ENCODE assay signal across 9 mouse cellular contexts in the genomic region with DNA sequence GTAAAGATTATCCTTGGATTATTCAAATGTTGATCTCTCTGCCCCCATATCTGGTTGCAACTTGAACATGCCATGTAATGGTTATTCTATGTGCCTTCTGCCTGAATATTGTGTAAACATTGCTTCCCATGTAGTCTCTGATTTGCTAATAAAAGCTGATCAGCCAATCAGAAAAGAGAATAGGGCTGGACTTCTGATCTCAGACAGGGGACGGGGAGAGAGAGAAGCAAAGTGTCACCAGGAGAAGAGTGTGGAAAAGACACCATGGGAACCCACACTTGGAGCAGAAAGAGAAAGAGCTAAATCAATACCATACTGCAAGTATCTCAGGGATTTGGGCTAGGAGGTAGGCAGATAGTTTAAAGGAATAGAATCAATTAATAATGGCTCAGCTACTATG. TPM values are rescaled to one million over a fixed set of nuclear protein-coding genes. Genes with fewer than 3 reads are reported as not detected.
DNase-seq lines count a peak whose midpoint lies in the region; ATAC-seq lines count a peak whose summit lies in the region.
"Had no signal": no experiment of that assay in that cellular context is flagged by ENCODE, and none has a peak within 500 bp of the region (broad histone marks: within the 10 kb centered on the region; RNA-seq: fewer than 3 reads in every experiment).

Dnah7b (plus strand) TSS at position 301 of the 400 bp plus-strand sequence.

- H3K4me2 ChIP-seq in heart, embryonic 13.5 days: peak within 1 kb of the TSS; percentile 69
- peak within 1 kb of the TSS; percentile 64 for H3K4me2 ChIP-seq in hindbrain, embryonic 11.5 days (replicated peaks; ENCODE audit: low read depth, low read length)
- peak within 1 kb of the TSS; percentile 54 for H3K4me2 ChIP-seq in midbrain, embryonic 11.5 days

- no peak for DNase-seq in heart, adult 8-10 months (ENCODE audit: low spot score)
- DNase-seq in hindbrain, embryonic 11.5 days (ENCODE audit: low spot score): peak; percentile 5
- no peak for DNase-seq in midbrain, embryonic 11.5 days (ENCODE audit: low spot score, missing footprints)
- no peak for DNase-seq in thymus, postnatal 25 days
- DNase-seq in left cerebral cortex, postnatal 36 days (ENCODE audit: low spot score in 2 of 2): no peak
- no peak for DNase-seq in gastrocnemius, postnatal 4 days (ENCODE audit: low spot score in 2 of 2)

- H3K4me1 ChIP-seq in heart, embryonic 13.5 days: no peaks in the 10 kb centered on the region
- no peaks in the 10 kb centered on the region for H3K4me1 ChIP-seq in brown adipose tissue, adult 24 weeks (ENCODE audit: control insufficient read depth, insufficient read depth, insufficient read length, low read length)
- H3K4me1 ChIP-seq in hindbrain, embryonic 11.5 days (replicated peaks; ENCODE audit: control insufficient read depth, insufficient read depth, low read length): no peaks in the 10 kb centered on the region
- no peaks in the 10 kb centered on the region for H3K4me1 ChIP-seq in midbrain, embryonic 11.5 days (ENCODE audit: control insufficient read depth, insufficient read depth, low read length)

- peak within 1 kb of the TSS; percentile 90 for H3K27ac ChIP-seq in heart, embryonic 13.5 days (replicated peaks)
- H3K27ac ChIP-seq in brown adipose tissue, adult 24 weeks (replicated peaks; ENCODE audit: low read depth, low read length): no peak within 1 kb of the TSS
- peak within 1 kb of the TSS; percentile 78 for H3K27ac ChIP-seq in hindbrain, embryonic 11.5 days (ENCODE audit: low read depth, low read length)
- H3K27ac ChIP-seq in midbrain, embryonic 11.5 days (ENCODE audit: low read depth, low read length): peak within 1 kb of the TSS; percentile 88
- H3K27ac ChIP-seq: macrophage had no signal

- intact Hi-C loops in left cerebral cortex, postnatal 36 days (cut with DNase I): loop anchor here (5.0 kb wide), 1 partner anchor 351 kb away; no protein-coding TSS in a partner anchor

- ATAC-seq in heart, embryonic 13.5 days (ENCODE audit: extremely low read depth, insufficient number of reproducible peaks, low FRiP score, low TSS enrichment): no peak
- ATAC-seq in hindbrain, embryonic 11.5 days (ENCODE audit: low FRiP score): peak; percentile 26; the same call in 1 of the 2 replicates
- peak; percentile 0; the same call in 1 of the 2 replicates for ATAC-seq in midbrain, embryonic 11.5 days (ENCODE audit: low FRiP score)

- H3K4me3 ChIP-seq in heart, embryonic 13.5 days: peak within 1 kb of the TSS; percentile 76
- H3K4me3 ChIP-seq in brown adipose tissue, adult 24 weeks (ENCODE audit: insufficient read depth, low read depth, low read length): peak within 1 kb of the TSS; percentile 76
- peak within 1 kb of the TSS; percentile 61 for H3K4me3 ChIP-seq in hindbrain, embryonic 11.5 days (ENCODE audit: low read depth, low read length)
- peak within 1 kb of the TSS; percentile 52 for H3K4me3 ChIP-seq in midbrain, embryonic 11.5 days (ENCODE audit: low read depth, low read length)

- no peaks in the 10 kb centered on the region for H3K27me3 ChIP-seq in heart, embryonic 13.5 days (replicated peaks)
- no peaks in the 10 kb centered on the region for H3K27me3 ChIP-seq in hindbrain, embryonic 11.5 days (ENCODE audit: control insufficient read depth, insufficient read depth, low read length)
- no peaks in the 10 kb centered on the region for H3K27me3 ChIP-seq in midbrain, embryonic 11.5 days (ENCODE audit: control insufficient read depth, insufficient read depth, low read length)

- H3K9ac ChIP-seq in heart, embryonic 13.5 days: peak within 1 kb of the TSS; percentile 89
- peak within 1 kb of the TSS; percentile 80 for H3K9ac ChIP-seq in hindbrain, embryonic 11.5 days (ENCODE audit: low read depth, low read length)
- peak within 1 kb of the TSS; percentile 79 for H3K9ac ChIP-seq in midbrain, embryonic 11.5 days (ENCODE audit: low read length)

- H3K9me3 ChIP-seq in heart, embryonic 13.5 days: no peaks in the 10 kb centered on the region
- no peaks in the 10 kb centered on the region for H3K9me3 ChIP-seq in hindbrain, embryonic 11.5 days (ENCODE audit: control insufficient read depth, low read length)
- no peaks in the 10 kb centered on the region for H3K9me3 ChIP-seq in midbrain, embryonic 11.5 days (ENCODE audit: control insufficient read depth, low read length)

- WGBS in heart, embryonic 13.5 days: 32% methylated on average over 1 of the region's 1 CpGs
- WGBS in hindbrain, embryonic 11.5 days: 15% methylated on average over 1 of the region's 1 CpGs
- 27% methylated on average over 1 of the region's 1 CpGs for WGBS in midbrain, embryonic 11.5 days

- H3K36me3 ChIP-seq in heart, embryonic 13.5 days: no peaks in the 10 kb centered on the region
- H3K36me3 ChIP-seq in hindbrain, embryonic 11.5 days (ENCODE audit: control insufficient read depth, insufficient read depth, low read length): no peaks in the 10 kb centered on the region
- no peaks in the 10 kb centered on the region for H3K36me3 ChIP-seq in midbrain, embryonic 11.5 days (ENCODE audit: control insufficient read depth, insufficient read depth, low read length)

RNA-seq across cellular contexts. Expression of gene Dnah7b, which starts in this region (rescaled TPM):
- polyA plus RNA-seq in heart, embryonic 13.5 days (2015; fragmentation: Nextera tagmentation; extraction: Ambion mirVana): 1.2 and 1.4 TPM in 2 replicates
- total RNA-seq in heart, adult 8-10 months (2022): 1 to 10 TPM in 2 of 4 experiments, under 1 TPM in 2; 0.69 to 2.1 (median 0.89) TPM
- polyA plus RNA-seq in brown adipose tissue, adult 24 weeks (2012; ENCODE audit: insufficient read depth, insufficient read length, missing spikeins): 0.63 and 0.83 TPM in 2 replicates
- polyA plus RNA-seq in hindbrain, embryonic 11.5 days (2014; fragmentation: Nextera tagmentation; extraction: Ambion mirVana): 1.7 and 2.8 TPM in 2 replicates
- 1.6 and 2.3 TPM in 2 replicates for polyA plus RNA-seq in midbrain, embryonic 11.5 days (2014; fragmentation: Nextera tagmentation; extraction: Ambion mirVana)
- 1 to 10 TPM; 1.4 to 2.4 TPM for total RNA-seq in left cerebral cortex, postnatal 36 days (2021)
- total RNA-seq in gastrocnemius, postnatal 4 days (2021): under 1 TPM; 0.88 to 0.96 TPM
- polyA plus RNA-seq: macrophage had no signal
